8 mouse cellular contexts compared by ENCODE assay signal in the genomic region with DNA sequence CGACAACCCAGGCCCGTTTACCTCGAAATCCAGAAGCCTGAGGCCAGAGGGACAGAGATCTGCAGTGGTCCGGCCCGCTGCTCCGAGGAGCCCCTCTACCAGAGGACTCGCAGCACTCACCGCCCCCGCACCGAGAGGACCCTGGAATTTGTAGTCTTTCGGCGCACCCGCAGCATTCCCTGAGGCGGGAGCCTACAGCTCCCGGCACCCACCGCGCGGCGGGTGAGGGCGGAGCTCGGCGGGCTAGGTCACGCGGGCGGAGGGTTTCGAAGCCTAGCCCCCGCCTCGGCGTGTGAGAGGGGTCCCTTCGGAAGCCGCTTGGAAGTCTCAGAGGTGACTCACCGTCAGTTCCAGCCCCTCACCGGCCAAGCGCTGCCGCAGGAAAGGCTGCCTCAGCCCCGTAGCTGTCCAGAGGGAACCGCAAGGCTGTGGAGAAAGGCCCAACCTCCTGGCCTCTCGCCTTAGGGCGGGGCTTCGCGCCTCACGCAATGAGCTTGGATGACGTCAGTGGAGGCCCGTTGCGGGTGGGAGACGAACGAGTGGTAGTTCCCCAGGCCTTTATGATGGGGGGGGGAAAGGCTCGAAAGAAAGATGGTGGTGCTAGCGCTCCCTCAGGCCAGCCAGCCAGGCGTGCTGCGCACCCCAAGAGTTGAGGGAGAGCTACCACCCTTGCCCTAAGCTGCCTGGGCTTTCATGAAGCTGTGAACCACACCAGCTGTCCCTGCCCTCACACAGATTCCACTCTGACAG. TPM values are rescaled to one million over a fixed set of nuclear protein-coding genes. Genes with fewer than 3 reads are reported as not detected.
DNase-seq lines count a peak whose midpoint lies in the region; ATAC-seq lines count a peak whose summit lies in the region.

Gene Cdip1, minus strand, starts transcription at position 483 of the 750 bp plus-strand sequence.

- peak within 1 kb of the TSS; percentile 92 for H3K4me3 ChIP-seq in hindbrain, embryonic 15.5 days

- peak within 1 kb of the TSS; percentile 86 for H3K4me2 ChIP-seq in hindbrain, embryonic 15.5 days

- peak; percentile 95 for DNase-seq in R1 (ENCODE audit: low read depth, low spot score)
- DNase-seq in cerebellum, postnatal 25 days = peak; percentile 97 to 98
- DNase-seq in frontal cortex, postnatal 36 days (ENCODE audit: low spot score in 2 of 2) = peak; percentile 97 to 98
- peak; percentile 91 for DNase-seq in left cerebral cortex, adult 11 months (ENCODE audit: low spot score)
- DNase-seq in lung, postnatal 4 days = peak; percentile 96
- DNase-seq in retina, postnatal 7 days (ENCODE audit: low read depth, low spot score) = peak; percentile 86
- DNase-seq in urinary bladder, adult 2 months (ENCODE audit: low spot score) = peak; percentile 92

- peaks cover 46% of the 10 kb centered on the region for H3K4me1 ChIP-seq in hindbrain, embryonic 15.5 days (replicated peaks)

- peak; percentile 98 for ATAC-seq in hindbrain, embryonic 15.5 days (ENCODE audit: low FRiP score, low read depth)

- H3K36me3 ChIP-seq in hindbrain, embryonic 15.5 days = no peaks in the 10 kb centered on the region

- WGBS in hindbrain, embryonic 15.5 days = under 1% methylated on average over 51 of the region's 51 CpGs

- H3K27ac ChIP-seq in hindbrain, embryonic 15.5 days (replicated peaks) = peak within 1 kb of the TSS; percentile 97

- no peaks in the 10 kb centered on the region for H3K9me3 ChIP-seq in hindbrain, embryonic 15.5 days

- H3K27me3 ChIP-seq in hindbrain, embryonic 15.5 days = no peaks in the 10 kb centered on the region

- peak within 1 kb of the TSS; percentile 94 for H3K9ac ChIP-seq in hindbrain, embryonic 15.5 days

RNA-seq across cellular contexts. Expression of gene Cdip1, which starts in this region (rescaled TPM):
- polyA plus RNA-seq in hindbrain, embryonic 15.5 days (2015; fragmentation: Nextera tagmentation; extraction: Ambion mirVana) = 125 and 134 TPM in 2 replicates
- 41.1 and 51.1 TPM in 2 replicates for polyA plus RNA-seq in urinary bladder, adult 2 months (2012; rRNA removed)

Comparison
In these comparisons a context has a peak if more than half of its experiments do, and no peak if none do; other contexts are left out.
1. Peak in every context shown above with its lines: DNase-seq, ATAC-seq, H3K4me3 ChIP-seq and H3K27ac ChIP-seq.